Mouse (Mus musculus) embryonic facial prominence, embryonic 15.5 days (tissue): ENCODE measurements at regions not wholly inside any gene's neighbourhood (a gene's known extent, or its start where the extent isn't known, plus 50 kb on each side); places are given as distances from the start of the nearest gene placed in this dataset.

Experiments used
- ATAC-seq: fragments of 200-750 bp; cut with Nextera tagmentation; 2 replicates; pipeline ENCODE4 v1.8.0; 2017; ENCODE audit warnings: low read depth, moderate TSS enrichment; ENCODE audit not compliant: insufficient number of reproducible peaks, low FRiP score, low TSS enrichment
- H3K27ac ChIP-seq: fragments of 300-500 bp; sonication (generic); replicated peaks from 2 replicates; pipeline ENCODE4 v1.5.1; 2015; ENCODE audit warnings: mild to moderate bottlenecking, inconsistent platforms
- H3K27me3 ChIP-seq: fragments of 300-500 bp; sonication (generic); 2 replicates; pipeline ENCODE4 v1.6.1; 2015; ENCODE audit warnings: inconsistent platforms
- H3K36me3 ChIP-seq: fragments of 300-500 bp; sonication (generic); 2 replicates; pipeline ENCODE4 v1.6.1; 2015; ENCODE audit warnings: mild to moderate bottlenecking, inconsistent platforms
- H3K4me1 ChIP-seq: fragments of 300-500 bp; sonication (generic); 2 replicates; pipeline ENCODE4 v1.6.1; 2015; ENCODE audit warnings: inconsistent platforms
- H3K4me2 ChIP-seq: fragments of 300-500 bp; sonication (generic); replicated peaks from 2 replicates; pipeline ENCODE4 v1.6.1; 2015; ENCODE audit warnings: mild to moderate bottlenecking, inconsistent platforms
- H3K4me3 ChIP-seq: fragments of 300-500 bp; sonication (generic); replicated peaks from 2 replicates; pipeline ENCODE4 v1.5.1; 2015; ENCODE audit warnings: mild to moderate bottlenecking, inconsistent platforms
- H3K9ac ChIP-seq: fragments of 300-500 bp; sonication (generic); 2 replicates; pipeline ENCODE4 v1.6.1; 2015; ENCODE audit warnings: inconsistent platforms
- H3K9me3 ChIP-seq: fragments of 300-500 bp; sonication (generic); replicated peaks from 2 replicates; pipeline ENCODE4 v1.6.1; 2016; ENCODE audit warnings: inconsistent platforms
- WGBS: fragments of 180-500 bp; shearing (Covaris S2); methylation state at CpG from one replicate; pipeline ENCODE4 v1.1.7; 2015; 5-methylcytosine and 5-hydroxymethylcytosine counted together

DNA sequence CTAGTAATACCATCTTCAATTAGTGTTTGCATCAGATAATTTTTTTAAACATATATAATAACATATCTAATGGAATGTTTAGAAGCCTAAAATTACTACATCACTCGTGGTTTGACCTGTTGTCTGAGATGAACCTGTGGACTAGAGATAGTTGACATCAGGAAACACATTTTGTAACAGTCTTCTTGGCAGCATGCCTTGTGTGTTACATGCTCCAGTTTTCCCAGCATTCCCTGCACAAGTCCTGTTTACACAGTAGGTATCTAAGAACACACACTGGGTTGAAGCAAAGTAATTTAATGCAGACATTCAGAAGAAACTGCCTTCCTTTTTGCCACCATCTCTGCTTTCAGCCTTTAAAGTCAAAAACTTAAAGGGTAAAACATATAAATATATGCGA lies 342.8 kb downstream of the Hsfy2 start:
- H3K27me3 ChIP-seq, result no peaks in the 10 kb centered on the region
- H3K9me3 ChIP-seq, result no peaks in the 10 kb centered on the region
- ATAC-seq, result no peak
- H3K36me3 ChIP-seq, result no peaks in the 10 kb centered on the region
- H3K4me1 ChIP-seq, result no peaks in the 10 kb centered on the region
- no peak overlapping the region for H3K9ac ChIP-seq
- no peak overlapping the region for H3K4me2 ChIP-seq
- no peak overlapping the region for H3K4me3 ChIP-seq
- WGBS, result 53% methylated on average over 2 of the region's 2 CpGs
- no peak overlapping the region for H3K27ac ChIP-seq

- no peak for ATAC-seq
- Histone ChIP-seq H3K27ac (no peak overlapping the region), H3K4me1 (no peaks in the 10 kb centered on the region), H3K4me2 (no peak overlapping the region), H3K9me3 (no peaks in the 10 kb centered on the region), H3K36me3 (no peaks in the 10 kb centered on the region), H3K4me3 (no peak overlapping the region), H3K27me3 (no peaks in the 10 kb centered on the region), H3K9ac (no peak overlapping the region)
- WGBS, result 59% methylated on average over 1 of the region's 1 CpGs
Measured at GRCm38 (mm10) chr1:56289748-56290147, 347.5 kb downstream of the Hsfy2 start.

- Histone ChIP-seq H3K9ac (no peak overlapping the region), H3K9me3 (no peaks in the 10 kb centered on the region), H3K4me2 (no peak overlapping the region), H3K36me3 (no peaks in the 10 kb centered on the region), H3K4me1 (no peaks in the 10 kb centered on the region), H3K4me3 (no peak overlapping the region), H3K27ac (no peak overlapping the region), H3K27me3 (no peaks in the 10 kb centered on the region)
- no peak for ATAC-seq
- WGBS, result 19% methylated on average over 12 of the region's 12 CpGs
Measured at GRCm38 (mm10) chr1:56286386-56287045, 350.7 kb downstream of the Hsfy2 start.

DNA sequence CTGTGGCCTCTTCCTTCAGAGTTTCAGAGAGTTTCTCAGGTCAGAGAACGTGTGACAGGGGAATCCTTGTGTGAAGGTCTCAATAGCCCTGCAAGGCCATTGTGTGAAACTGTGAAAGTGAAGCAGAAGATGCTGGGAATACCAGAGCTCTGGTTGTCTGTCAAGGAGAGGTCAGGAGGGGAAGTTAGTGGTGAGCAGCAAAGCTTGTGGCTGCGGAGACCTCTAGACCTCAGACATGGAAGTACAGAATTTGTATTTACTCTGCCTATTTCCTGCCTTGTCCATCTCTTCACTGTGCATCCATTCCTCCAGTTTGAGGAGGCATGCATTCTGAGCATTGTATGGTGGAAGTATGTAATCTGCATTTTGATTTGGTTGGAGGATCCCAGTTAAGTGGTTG lies 375.5 kb downstream of the Hsfy2 start:
- Histone ChIP-seq H3K27me3 (no peaks in the 10 kb centered on the region), H3K27ac (no peak overlapping the region), H3K4me3 (no peak overlapping the region), H3K9me3 (no peaks in the 10 kb centered on the region), H3K36me3 (no peaks in the 10 kb centered on the region), H3K4me1 (no peaks in the 10 kb centered on the region), H3K9ac (no peak overlapping the region), H3K4me2 (no peak overlapping the region)
- ATAC-seq, result no peak
- WGBS, result 70% methylated on average over 2 of the region's 2 CpGs

DNA sequence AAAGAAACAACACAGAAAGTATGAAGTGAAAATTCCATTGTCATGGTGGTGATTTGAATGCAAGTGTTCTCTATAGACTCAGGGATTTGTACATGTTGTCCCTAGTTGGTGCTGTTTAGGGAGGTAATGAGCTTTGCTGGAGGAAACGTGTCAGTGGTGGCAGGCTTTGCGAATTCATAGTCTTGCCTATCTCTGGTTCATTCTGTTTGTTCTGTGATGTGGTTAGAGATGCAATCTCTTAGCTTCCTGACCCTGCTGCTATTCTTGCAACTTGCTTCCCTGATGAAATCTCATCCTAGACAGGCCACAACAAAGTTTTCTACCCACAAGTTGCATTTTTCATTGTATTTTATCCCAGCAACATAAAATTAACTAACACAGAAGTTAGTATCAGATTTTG lies 376.5 kb downstream of the Hsfy2 start:
- Histone ChIP-seq H3K4me1 (no peaks in the 10 kb centered on the region), H3K36me3 (no peaks in the 10 kb centered on the region), H3K9me3 (no peaks in the 10 kb centered on the region), H3K9ac (no peak overlapping the region), H3K27me3 (no peaks in the 10 kb centered on the region), H3K27ac (no peak overlapping the region), H3K4me2 (no peak overlapping the region), H3K4me3 (no peak overlapping the region)
- no peak for ATAC-seq
- 64% methylated on average over 2 of the region's 2 CpGs for WGBS

DNA sequence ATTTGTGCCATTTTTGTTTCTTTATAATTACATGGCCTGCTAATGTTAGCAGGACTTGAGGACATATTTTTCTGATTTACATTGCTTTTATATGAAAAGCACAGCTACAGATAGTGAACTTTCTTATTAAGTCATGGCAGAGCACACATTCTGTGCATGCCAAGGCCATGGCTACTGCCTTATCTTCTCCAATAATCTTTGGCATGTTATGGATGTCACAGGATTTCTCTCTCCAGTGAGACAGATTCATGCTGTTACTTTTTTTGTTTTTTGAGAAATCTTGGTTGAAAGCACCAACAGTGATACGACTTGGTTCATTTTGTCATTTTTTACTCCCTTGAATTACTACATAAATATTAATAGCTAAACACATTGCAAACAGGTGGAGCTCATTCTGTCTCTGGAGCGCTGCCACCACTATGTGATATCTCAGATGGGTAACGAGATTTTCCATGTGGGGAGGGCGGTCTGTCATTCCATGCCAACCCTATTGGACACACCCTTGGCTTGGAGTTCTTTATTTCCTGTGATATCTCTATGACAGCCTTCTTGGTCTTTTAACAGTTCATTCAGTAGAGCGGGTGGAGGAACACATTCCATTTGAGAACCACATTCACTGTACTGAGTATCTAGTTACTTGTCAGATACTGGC lies 380.3 kb downstream of the Hsfy2 start:
- no peaks in the 10 kb centered on the region for H3K36me3 ChIP-seq
- ATAC-seq, result no peak
- WGBS, result 64% methylated on average over 5 of the region's 5 CpGs
- H3K27me3 ChIP-seq, result no peaks in the 10 kb centered on the region
- H3K9me3 ChIP-seq, result no peaks in the 10 kb centered on the region
- no peak overlapping the region for H3K4me3 ChIP-seq
- no peak overlapping the region for H3K9ac ChIP-seq
- no peak overlapping the region for H3K4me2 ChIP-seq
- H3K4me1 ChIP-seq, result no peaks in the 10 kb centered on the region
- no peak overlapping the region for H3K27ac ChIP-seq

GRCm38 (mm10) chr1:56239686-56240085 lies 397.5 kb downstream of the Hsfy2 start:
- no peak for ATAC-seq

GRCm38 (mm10) chr1:56226314-56227008 lies 410.8 kb downstream of the Hsfy2 start:
- 81% methylated on average over 7 of the region's 7 CpGs for WGBS
- H3K36me3 ChIP-seq, result no peaks in the 10 kb centered on the region

More at GRCm38 (mm10) chr1:56239686-56240085, 397.5 kb downstream of the Hsfy2 start:
- no peaks in the 10 kb centered on the region for H3K9me3 ChIP-seq
- H3K4me1 ChIP-seq, result no peaks in the 10 kb centered on the region
- no peak overlapping the region for H3K27ac ChIP-seq
- no peak overlapping the region for H3K9ac ChIP-seq
- 79% methylated on average over 6 of the region's 6 CpGs for WGBS
- no peaks in the 10 kb centered on the region for H3K36me3 ChIP-seq
- no peak overlapping the region for H3K4me2 ChIP-seq
- H3K27me3 ChIP-seq, result no peaks in the 10 kb centered on the region
- H3K4me3 ChIP-seq, result no peak overlapping the region

DNA sequence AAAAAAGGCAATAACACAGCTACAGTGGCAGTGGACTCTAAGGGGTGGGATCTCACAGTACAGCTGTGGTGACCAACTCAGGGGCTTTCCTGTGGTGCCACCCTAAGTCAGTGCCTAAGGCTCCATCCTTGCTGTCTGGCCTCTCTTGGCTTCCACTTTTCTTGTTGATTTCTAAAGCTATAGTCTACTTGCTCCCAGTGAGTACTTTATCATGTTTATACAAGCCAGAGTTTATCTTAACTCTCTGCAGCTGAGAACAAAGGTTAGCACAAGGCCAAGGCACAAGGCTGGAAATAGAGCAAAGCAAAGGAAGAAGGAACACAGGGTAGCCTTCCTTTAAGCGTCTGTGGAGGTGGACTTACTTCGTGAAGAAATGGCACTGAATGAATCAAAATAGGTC lies 417.5 kb downstream of the Hsfy2 start:
- WGBS, result 82% methylated on average over 2 of the region's 2 CpGs

More at GRCm38 (mm10) chr1:56226314-56227008, 410.8 kb downstream of the Hsfy2 start:
- no peak for ATAC-seq
- Histone ChIP-seq H3K4me2 (no peak overlapping the region), H3K9ac (no peak overlapping the region), H3K4me3 (no peak overlapping the region), H3K27ac (no peak overlapping the region), H3K27me3 (no peaks in the 10 kb centered on the region), H3K4me1 (no peaks in the 10 kb centered on the region), H3K9me3 (no peaks in the 10 kb centered on the region)

GRCm38 (mm10) chr1:56210712-56211371 lies 426.4 kb downstream of the Hsfy2 start:
- Histone ChIP-seq H3K36me3 (no peaks in the 10 kb centered on the region), H3K27ac (no peak overlapping the region), H3K4me2 (no peak overlapping the region), H3K4me3 (no peak overlapping the region), H3K9me3 (no peaks in the 10 kb centered on the region), H3K27me3 (no peaks in the 10 kb centered on the region), H3K9ac (no peak overlapping the region), H3K4me1 (no peaks in the 10 kb centered on the region)
- 69% methylated on average over 13 of the region's 13 CpGs for WGBS
- ATAC-seq, result no peak

More for the DNA sequence above, 417.5 kb downstream of the Hsfy2 start:
- H3K9me3 ChIP-seq, result no peaks in the 10 kb centered on the region
- no peak overlapping the region for H3K4me3 ChIP-seq
- H3K27me3 ChIP-seq, result no peaks in the 10 kb centered on the region
- no peak overlapping the region for H3K4me2 ChIP-seq
- H3K27ac ChIP-seq, result no peak overlapping the region
- H3K9ac ChIP-seq, result no peak overlapping the region
- no peak for ATAC-seq
- H3K36me3 ChIP-seq, result no peaks in the 10 kb centered on the region
- no peaks in the 10 kb centered on the region for H3K4me1 ChIP-seq

DNA sequence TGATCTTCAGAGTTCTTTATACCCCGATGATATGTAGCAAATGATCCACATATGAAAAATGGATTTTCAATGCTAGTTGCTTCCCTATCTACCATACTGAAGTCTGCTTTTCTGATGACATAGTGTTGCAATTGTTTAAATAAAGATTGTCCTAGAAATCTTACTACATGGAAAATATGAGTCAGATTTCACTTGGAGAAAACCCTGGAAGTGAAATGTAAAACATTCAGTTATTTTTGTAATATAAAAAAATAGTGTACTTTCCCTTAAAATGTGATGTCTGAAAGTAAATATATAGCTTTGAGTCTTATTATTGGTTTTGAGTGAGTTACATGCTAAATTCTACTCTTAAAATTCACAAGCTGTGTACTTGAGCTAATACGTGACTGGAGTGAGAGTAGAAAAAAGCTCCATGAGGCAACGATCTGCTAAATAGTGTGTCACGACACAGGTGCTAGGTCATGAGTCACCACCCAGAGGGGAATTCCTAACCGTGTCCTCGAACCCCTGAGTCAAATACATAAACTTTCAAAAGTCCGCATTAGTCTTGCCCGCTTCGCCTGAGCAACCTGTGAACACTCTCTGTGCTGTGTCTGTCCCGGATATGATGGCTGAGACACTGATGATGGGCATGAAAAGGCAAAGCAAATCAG lies 430.5 kb downstream of the Hsfy2 start:
- H3K27me3 ChIP-seq, result no peaks in the 10 kb centered on the region
- H3K4me2 ChIP-seq, result no peak overlapping the region
- no peak for ATAC-seq
- H3K36me3 ChIP-seq, result no peaks in the 10 kb centered on the region
- no peak overlapping the region for H3K9ac ChIP-seq
- no peaks in the 10 kb centered on the region for H3K9me3 ChIP-seq
- no peaks in the 10 kb centered on the region for H3K4me1 ChIP-seq
- WGBS, result 76% methylated on average over 10 of the region's 10 CpGs
- H3K27ac ChIP-seq, result no peak overlapping the region
- H3K4me3 ChIP-seq, result no peak overlapping the region
